Comparison of ENCODE assay signal across 26 mouse cellular contexts in genomic region chr1:121477716-121478115, GRCm38 (mm10). TPM values are rescaled to one million over a fixed set of nuclear protein-coding genes. Genes with fewer than 3 reads are reported as not detected.
DNase-seq lines count a peak whose midpoint lies in the region; ATAC-seq and TF ChIP-seq lines count a peak whose summit lies in the region.
"Had no signal": no experiment of that assay in that cellular context is flagged by ENCODE, and none has a peak within 500 bp of the region (broad histone marks: within the 10 kb centered on the region; RNA-seq: fewer than 3 reads in every experiment).

No protein-coding gene starts in this region.

- H3K27ac ChIP-seq in thymus, adult 2 months (ENCODE audit: control insufficient read depth, insufficient read depth, low read length), result peak overlapping the region; percentile 99
- H3K27ac ChIP-seq: heart, embryonic 15.5 days; hindbrain, embryonic 13.5 days; kidney, embryonic 15.5 days; liver, embryonic 15.5 days had no signal

- TF ChIP-seq CTCF in thymus, adult 2 months (IDR thresholded peaks at IDR 0.05; ENCODE audit: borderline replicate concordance, control insufficient read depth, extremely low read depth, insufficient read depth, low read length, poor library complexity), result no peak

- no peak for TF ChIP-seq POLR2A in thymus, adult 2 months (IDR thresholded peaks at IDR 0.05; ENCODE audit: control insufficient read depth, extremely low read depth, insufficient read depth, low read length, poor library complexity)

- intact Hi-C loops in left cerebral cortex, postnatal 10 days (cut with DNase I), result no loop called here

- H3K4me3 ChIP-seq in thymus, adult 2 months (ENCODE audit: control insufficient read depth, insufficient read depth, low read length), result no peak overlapping the region
- H3K4me3 ChIP-seq: heart, embryonic 15.5 days; hindbrain, embryonic 13.5 days; kidney, embryonic 15.5 days; liver, embryonic 15.5 days had no signal

- WGBS in thymus, adult 2 months, result 13% methylated on average over 5 of the region's 5 CpGs

- peak; percentile 14 for DNase-seq in layer of hippocampus, adult 9-11 months
- no peak for DNase-seq in layer of hippocampus, adult 18-20 months (ENCODE audit: low spot score in 2 of 2)
- peak; percentile 80 for DNase-seq in thymus, adult 2 months
- DNase-seq in thymus, postnatal 36 days, result peak; percentile 74 to 86
- no peak for DNase-seq in left cerebral cortex, postnatal 10 days (ENCODE audit: extremely low spot score in 1 of 2, low spot score in 2 of 2)
- DNase-seq: adrenal gland, adult 2 months; B cell, adult 2 months; cerebellum, adult 9-10 months; cerebellum, postnatal 36 days; heart, postnatal 4 days; kidney, postnatal 25 days; lung, postnatal 4 days; midbrain, embryonic 14.5 days had no signal

- peaks cover 22% of the 10 kb centered on the region for H3K36me3 ChIP-seq in thymus, adult 2 months (ENCODE audit: control insufficient read depth, insufficient read depth, low read length)

- peaks cover 40% of the 10 kb centered on the region for H3K4me1 ChIP-seq in thymus, adult 2 months (replicated peaks; ENCODE audit: control insufficient read depth, insufficient read depth, low read length)
- H3K4me1 ChIP-seq: heart, embryonic 15.5 days; hindbrain, embryonic 13.5 days; kidney, embryonic 15.5 days; liver, embryonic 15.5 days had no signal

- no peaks in the 10 kb centered on the region for H3K27me3 ChIP-seq in thymus, adult 2 months (ENCODE audit: control insufficient read depth, insufficient read depth, low read length)
- H3K27me3 ChIP-seq: heart, embryonic 15.5 days; hindbrain, embryonic 13.5 days; kidney, embryonic 15.5 days; liver, embryonic 15.5 days had no signal

- ATAC-seq in granulocyte monocyte progenitor cell, adult 5-6 weeks (replicated peaks; ENCODE audit: poor library complexity, severe bottlenecking), result 0 out of 2 replicates have a peak, but pooled peaks have one; percentile 15
- no peak for ATAC-seq in megakaryocyte, adult 5-6 weeks (ENCODE audit: poor library complexity, severe bottlenecking)
- ATAC-seq: intestine, embryonic 16.5 days; lung, postnatal 0 days had no signal

RNA-seq across cellular contexts. Expression of gene Ccdc93, which starts 46.9 kb away (rescaled TPM):
- total RNA-seq in layer of hippocampus, adult 18-20 months (2021), result 10 to 100 TPM; 30.0 to 31.6 TPM
- 19.2 and 19.5 TPM in 2 replicates for total RNA-seq in granulocyte monocyte progenitor cell, adult 5-6 weeks (2014; fragmentation: Nextera tagmentation)
- total RNA-seq in granulocyte monocyte progenitor cell, adult 5-6 weeks (2017), result 24.8 and 32.0 TPM in 2 replicates
- polyA plus RNA-seq in thymus, adult 2 months (2012; rRNA removed), result 23.2 and 25.6 TPM in 2 replicates
- total RNA-seq in left cerebral cortex, postnatal 10 days (2021), result 10 to 100 TPM; 22.8 to 23.1 TPM
- 9.4 and 11.5 TPM in 2 replicates for total RNA-seq in megakaryocyte, adult 5-6 weeks (2015)
- total RNA-seq in megakaryocyte, adult 5-6 weeks (2017), result 18.9 and 19.3 TPM in 2 replicates

RNA-seq across cellular contexts. Expression of gene Htr5b, which starts 50.5 kb away (rescaled TPM):
- 1 to 10 TPM; 7.5 to 7.6 TPM for total RNA-seq in layer of hippocampus, adult 18-20 months (2021)
- not detected in 2 replicates for total RNA-seq in granulocyte monocyte progenitor cell, adult 5-6 weeks (2014; fragmentation: Nextera tagmentation)
- not detected in 2 replicates for total RNA-seq in granulocyte monocyte progenitor cell, adult 5-6 weeks (2017)
- polyA plus RNA-seq in thymus, adult 2 months (2012; rRNA removed), result 0.08 TPM in 1 of 2 replicates, not detected in the other
- total RNA-seq in left cerebral cortex, postnatal 10 days (2021), result 1 to 10 TPM; 2.5 to 3.4 TPM
- not detected in 2 replicates for total RNA-seq in megakaryocyte, adult 5-6 weeks (2015)
- not detected in 2 replicates for total RNA-seq in megakaryocyte, adult 5-6 weeks (2017)
- total RNA-seq: adrenal gland, adult 2 months; adrenal gland, postnatal 4 days; gastrocnemius, adult 8-10 months; gastrocnemius, postnatal 4 days; heart, postnatal 4 days; monocyte, adult 5-6 weeks had no signal
- polyA plus RNA-seq: activated CD4-positive, CD25-positive, alpha-beta regulatory T cell, adult 4 months; adrenal gland, adult 2 months; liver, embryonic 15.5 days; lung, postnatal 0 days had no signal

Comparison
In these comparisons a context has a peak if more than half of its experiments do, and no peak if none do; other contexts are left out.
1. DNase-seq: peak in layer of hippocampus, adult 9-11 months (single experiment), thymus, adult 2 months (single experiment) and thymus, postnatal 36 days (2 of 2); none in layer of hippocampus, adult 18-20 months (0 of 2) and left cerebral cortex, postnatal 10 days (0 of 2).